Mouse (Mus musculus): Measurements from ENCODE around the gene Fastkd5.
A peak's percentile ranks its signal among the peaks of the same experiment; 100 is the strongest.

DNA sequence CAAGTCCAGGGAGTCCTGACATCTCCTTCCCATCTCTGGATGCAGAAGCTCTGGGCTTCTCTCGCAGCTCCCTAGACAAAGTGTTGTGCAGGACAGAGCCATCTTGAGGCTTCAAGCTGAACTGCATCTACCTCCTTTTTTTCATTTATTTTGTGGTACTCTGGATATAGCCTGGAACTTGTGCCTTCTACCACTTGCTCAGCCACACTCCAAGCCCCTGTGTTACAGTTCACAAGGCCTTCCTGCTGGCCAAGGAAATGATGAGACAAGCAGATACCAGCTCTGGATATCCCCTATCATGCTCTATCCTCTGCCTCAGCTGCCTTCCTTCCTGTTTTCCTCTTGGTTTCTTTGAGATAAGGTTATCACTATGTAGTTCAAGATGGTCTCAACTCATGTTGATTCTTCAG lies 32.2 kb downstream of the Fastkd5 start:
- peak; percentile 40; the same call in 1 of the 2 replicates for TF ChIP-seq CTCF (IDR thresholded peaks at IDR 0.05; ENCODE audit: low read depth, low read length)
- no peak for TF ChIP-seq POLR2A (IDR thresholded peaks at IDR 0.05; ENCODE audit: extremely low read depth, insufficient read depth, low read length)

All from liver, adult 2 months (tissue).